Mouse (Mus musculus): Measurements from ENCODE around the gene Pheta2. TPM values are rescaled to one million over a fixed set of nuclear protein-coding genes. Genes with fewer than 3 reads are reported as not detected.

The Pheta2 gene
- total and polyA plus RNA-seq, 3 experiments, result 0.08 TPM; not detected in 2

DNA sequence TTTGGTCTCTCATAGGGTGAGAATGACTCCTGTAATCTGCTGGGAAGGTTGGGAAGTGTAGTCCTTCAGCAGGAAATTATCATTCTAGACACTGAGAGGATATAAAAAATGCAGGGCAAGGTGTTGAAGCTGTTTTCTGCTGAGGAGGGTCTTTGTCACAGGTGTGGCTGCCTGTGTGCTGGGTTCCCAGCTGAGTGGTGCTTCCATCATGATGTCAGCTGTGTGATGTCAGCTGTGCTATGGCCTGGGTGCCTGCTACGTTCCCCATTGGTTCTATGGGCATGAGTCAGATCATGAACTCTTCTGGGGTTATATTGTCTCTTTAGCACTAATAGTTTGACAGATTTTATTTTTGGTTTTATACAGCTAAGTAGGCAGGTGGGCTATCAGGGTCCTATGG is 30.1 kb downstream of the Pheta2 start:
- H3K27me3 ChIP-seq (replicated peaks), result peaks cover 34% of the 10 kb centered on the region
- no peak for DNase-seq (ENCODE audit: extremely low read depth)
- H3K9ac ChIP-seq (ENCODE audit: insufficient read depth, low read depth), result no peak overlapping the region
- TF ChIP-seq ZC3H11A (IDR thresholded peaks at IDR 0.05; ENCODE audit: low read depth, low read length), result no peak
- TF ChIP-seq MYC (IDR thresholded peaks at IDR 0.05; ENCODE audit: low read depth, low read length), result no peak
- TF ChIP-seq CHD1 (IDR thresholded peaks at IDR 0.05; ENCODE audit: low read depth, low read length), result no peak
- TF ChIP-seq HCFC1 (IDR thresholded peaks at IDR 0.05; ENCODE audit: low read depth, low read length), result no peak
- no peak for TF ChIP-seq TCF12 (IDR thresholded peaks at IDR 0.05; ENCODE audit: low read depth, low read length)
- no peak for TF ChIP-seq NRF1 (IDR thresholded peaks at IDR 0.05; ENCODE audit: low read depth, low read length)
- TF ChIP-seq MEF2A (IDR thresholded peaks at IDR 0.05; ENCODE audit: borderline replicate concordance, low read depth, low read length), result no peak
- TF ChIP-seq UBTF (IDR thresholded peaks at IDR 0.05; ENCODE audit: low read depth, low read length), result no peak
- no peak for TF ChIP-seq EP300 (IDR thresholded peaks at IDR 0.05; ENCODE audit: low read length)
- TF ChIP-seq ZMIZ1 (IDR thresholded peaks at IDR 0.05; ENCODE audit: low read depth, low read length), result no peak
- no peak for TF ChIP-seq SMC3 (IDR thresholded peaks at IDR 0.05; ENCODE audit: low read depth, low read length)
- TF ChIP-seq MXI1 (IDR thresholded peaks at IDR 0.05; ENCODE audit: low read depth, low read length), result no peak
- TF ChIP-seq GABPA (IDR thresholded peaks at IDR 0.05; ENCODE audit: insufficient replicate concordance, low read depth, low read length), result no peak
- no peak overlapping the region for H3K4me3 ChIP-seq (replicated peaks in 1 of 3; ENCODE audit: low read depth in 2 of 3, low read length in 2 of 3, poor library complexity in 1 of 3)
- H3K4me1 ChIP-seq (ENCODE audit: control insufficient read depth in 1 of 2, insufficient read depth in 2 of 2), result peaks cover 0 to 8% of the 10 kb centered on the region in 2 experiments; a peak in 2 of 4 replicates
- H3K79me2 ChIP-seq (replicated peaks; ENCODE audit: control insufficient read depth, extremely low read depth, insufficient read depth, poor library complexity, severe bottlenecking), result no peaks in the 10 kb centered on the region
- dilution Hi-C loops (cut with MboI; ENCODE audit: extremely low pct_ligation_motif_present, extremely low pct_unique_long_range_greater_than_20kb, low sequenced_read_pairs) (no loop called here), in situ Hi-C loops (cut with MboI; ENCODE audit: low pct_ligation_motif_present, low pct_unique_long_range_greater_than_20kb, low sequenced_read_pairs) (no loop called here)
- no peaks in the 10 kb centered on the region for H3K36me3 ChIP-seq (replicated peaks in 1 of 2; ENCODE audit: control insufficient read depth in 1 of 2, insufficient read depth in 1 of 2, low read length in 1 of 2)
- H3K4me2 ChIP-seq (ENCODE audit: insufficient read depth, low read depth, poor library complexity, severe bottlenecking), result no peak overlapping the region
- H3K9me3 ChIP-seq (replicated peaks; ENCODE audit: low read length), result no peaks in the 10 kb centered on the region
- no peak overlapping the region for H3K27ac ChIP-seq (ENCODE audit: insufficient read depth, low read depth)

DNA sequence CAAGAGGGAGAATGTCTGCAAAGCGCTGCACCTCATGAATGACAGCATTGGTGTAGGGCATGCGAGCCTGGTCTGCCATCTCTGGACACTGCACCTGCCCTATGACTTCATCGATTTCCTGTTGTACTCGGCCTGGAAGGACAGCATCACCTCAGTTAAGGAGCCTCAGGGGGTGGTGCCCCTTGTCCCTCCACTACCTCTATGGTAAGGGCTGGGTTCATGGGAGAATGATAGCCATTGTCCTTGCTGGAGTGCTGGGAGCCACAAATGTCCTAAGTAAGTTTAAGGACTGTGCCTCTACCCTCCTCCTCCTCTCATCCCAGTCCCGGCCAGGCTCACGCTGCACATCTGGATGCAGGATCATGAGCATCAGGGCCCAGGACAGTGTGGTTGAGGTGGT is 33.7 kb downstream of the Pheta2 start:
- Histone ChIP-seq H3K4me2 (ENCODE audit: insufficient read depth, low read depth, poor library complexity, severe bottlenecking) (no peak overlapping the region), H3K4me1 (ENCODE audit: control insufficient read depth in 1 of 2, insufficient read depth in 2 of 2) (peaks cover 0 to 8% of the 10 kb centered on the region in 2 experiments; a peak in 2 of 4 replicates), H3K9me3 (replicated peaks; ENCODE audit: low read length) (no peaks in the 10 kb centered on the region), H3K27me3 (replicated peaks) (peaks cover 64% of the 10 kb centered on the region), H3K4me3 (replicated peaks in 1 of 3; ENCODE audit: low read depth in 2 of 3, low read length in 2 of 3, poor library complexity in 1 of 3) (no peak overlapping the region), H3K79me2 (replicated peaks; ENCODE audit: control insufficient read depth, extremely low read depth, insufficient read depth, poor library complexity, severe bottlenecking) (no peaks in the 10 kb centered on the region), H3K27ac (ENCODE audit: insufficient read depth, low read depth) (no peak overlapping the region), H3K36me3 (replicated peaks in 1 of 2; ENCODE audit: control insufficient read depth in 1 of 2, insufficient read depth in 1 of 2, low read length in 1 of 2) (no peaks in the 10 kb centered on the region), H3K9ac (ENCODE audit: insufficient read depth, low read depth) (no peak overlapping the region)
- dilution Hi-C loops (cut with MboI; ENCODE audit: extremely low pct_ligation_motif_present, extremely low pct_unique_long_range_greater_than_20kb, low sequenced_read_pairs), result no loop called here
- TF ChIP-seq ZKSCAN1 (IDR thresholded peaks at IDR 0.05; ENCODE audit: borderline replicate concordance, low read depth, low read length), result no peak
- no peak for TF ChIP-seq RCOR1 (conservative IDR thresholded peaks at IDR 0.05; ENCODE audit: low read depth, low read length)
- TF ChIP-seq ELF1 (IDR thresholded peaks at IDR 0.05; ENCODE audit: low read depth, low read length), result no peak
- TF ChIP-seq GABPA (IDR thresholded peaks at IDR 0.05; ENCODE audit: insufficient replicate concordance, low read depth, low read length), result no peak
- TF ChIP-seq MEF2A (IDR thresholded peaks at IDR 0.05; ENCODE audit: borderline replicate concordance, low read depth, low read length), result no peak
- no peak for TF ChIP-seq IRF4 (IDR thresholded peaks at IDR 0.05; ENCODE audit: low read depth, low read length)
- no peak for TF ChIP-seq ZC3H11A (IDR thresholded peaks at IDR 0.05; ENCODE audit: low read depth, low read length)
- no peak for TF ChIP-seq BHLHE40 (IDR thresholded peaks at IDR 0.05; ENCODE audit: low read depth, low read length)
- no peak for TF ChIP-seq ZMIZ1 (IDR thresholded peaks at IDR 0.05; ENCODE audit: low read depth, low read length)
- no peak for TF ChIP-seq MXI1 (IDR thresholded peaks at IDR 0.05; ENCODE audit: low read depth, low read length)
- TF ChIP-seq ETS1 (conservative IDR thresholded peaks at IDR 0.05; ENCODE audit: low read depth, low read length), result no peak
- no peak for TF ChIP-seq JUN (IDR thresholded peaks at IDR 0.05; ENCODE audit: insufficient read depth, low read depth, low read length)
- no peak for TF ChIP-seq SMC3 (IDR thresholded peaks at IDR 0.05; ENCODE audit: low read depth, low read length)
- no peak for TF ChIP-seq MAX (IDR thresholded peaks at IDR 0.05; ENCODE audit: low read length)
- no peak for TF ChIP-seq RAD21 (IDR thresholded peaks at IDR 0.05; ENCODE audit: low read depth, low read length)
- in situ Hi-C loops (cut with MboI; ENCODE audit: low pct_ligation_motif_present, low pct_unique_long_range_greater_than_20kb, low sequenced_read_pairs), result no loop called here
- DNase-seq (ENCODE audit: extremely low read depth), result no peak
